Mouse (Mus musculus): ENCODE measurements around the gene Chst8. TPM values are rescaled to one million over a fixed set of nuclear protein-coding genes. Genes with fewer than 3 reads are reported as not detected.

Gene Chst8
- polyA plus RNA-seq, 1 experiment from 2014 or later, result 4.4 TPM

- Histone ChIP-seq H3K27ac (no peak overlapping the region), H3K36me3 (no peaks in the 10 kb centered on the region), H3K4me1 (no peaks in the 10 kb centered on the region), H3K9me3 (no peaks in the 10 kb centered on the region), H3K4me2 (peak overlapping the region; percentile 29), H3K27me3 (peaks cover 45% of the 10 kb centered on the region), H3K4me3 (no peak overlapping the region; the same call in 1 of the 2 replicates), H3K9ac (no peak overlapping the region)
- WGBS, result 5% methylated on average over 33 of the region's 33 CpGs
- peak; percentile 50; the same call in 1 of the 2 replicates for ATAC-seq (ENCODE audit: borderline replicate concordance, extremely low read depth, low FRiP score, low TSS enrichment)
Measured at GRCm38 (mm10) chr7:34675831-34676514, 136.5 kb downstream of the Chst8 start.

DNA sequence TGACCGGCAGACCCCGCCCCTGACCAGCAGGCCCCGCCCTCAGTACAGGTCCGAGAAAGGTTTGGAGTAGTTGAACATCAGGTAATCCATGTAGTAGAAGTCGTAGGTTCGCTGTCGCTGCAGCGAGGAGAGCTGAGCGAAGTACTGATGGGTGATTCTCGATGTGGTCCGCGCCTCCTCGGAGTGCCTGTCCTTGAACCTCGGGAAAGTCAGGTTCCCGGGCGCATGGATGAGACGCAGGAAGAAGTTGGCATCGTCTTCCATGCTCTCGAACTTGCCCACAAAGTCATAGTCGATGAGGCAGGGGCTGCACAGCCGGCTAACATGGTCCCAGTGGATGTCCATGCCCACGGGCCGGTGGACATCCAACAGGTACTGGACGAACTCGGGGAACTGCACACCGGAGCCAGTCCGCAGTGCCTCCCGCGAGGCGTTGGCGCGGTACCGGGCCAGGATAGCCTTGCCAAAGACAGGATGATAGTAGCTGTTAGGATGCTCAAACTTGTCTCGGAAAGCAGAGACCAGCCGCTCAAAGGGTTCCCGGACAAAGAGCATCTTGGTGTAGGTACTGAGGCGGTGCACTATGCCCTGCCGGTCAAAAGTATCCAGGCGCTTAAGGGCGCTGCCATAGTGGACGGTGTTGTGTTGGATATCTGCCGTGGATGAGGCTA, 137.3 kb downstream of the Chst8 start:
- Histone ChIP-seq H3K9ac (no peak overlapping the region), H3K4me1 (no peaks in the 10 kb centered on the region), H3K27me3 (peaks cover 39% of the 10 kb centered on the region), H3K9me3 (no peaks in the 10 kb centered on the region), H3K27ac (no peak overlapping the region), H3K4me2 (peak overlapping the region; percentile 29), H3K36me3 (no peaks in the 10 kb centered on the region), H3K4me3 (no peak overlapping the region)
- WGBS, result 14% methylated on average over 42 of the region's 42 CpGs
- ATAC-seq (ENCODE audit: borderline replicate concordance, extremely low read depth, low FRiP score, low TSS enrichment), result no peak

DNA sequence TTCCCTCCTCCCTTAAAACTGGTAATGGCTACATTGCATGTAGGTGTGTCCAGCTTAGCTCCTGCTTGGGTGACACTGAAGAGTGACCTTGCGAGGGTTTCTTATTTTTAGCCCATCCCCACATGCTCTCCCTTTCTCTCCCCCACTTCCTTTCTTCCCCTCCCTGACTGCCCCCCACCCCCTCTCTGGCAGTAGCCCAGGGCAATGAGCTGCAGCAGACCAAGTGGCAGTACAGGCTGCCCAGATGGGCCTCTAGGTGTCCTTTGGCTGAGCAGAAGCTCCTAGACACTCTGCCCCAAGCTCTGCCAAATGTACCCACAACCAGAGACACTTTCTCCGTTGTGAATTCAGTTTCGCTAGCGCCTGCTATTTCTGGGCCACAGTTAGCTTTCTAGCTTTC, 139.6 kb downstream of the Chst8 start:
- H3K27me3 ChIP-seq, result peaks cover 39% of the 10 kb centered on the region
- H3K27ac ChIP-seq, result no peak overlapping the region
- H3K4me2 ChIP-seq, result no peak overlapping the region
- no peaks in the 10 kb centered on the region for H3K4me1 ChIP-seq
- H3K4me3 ChIP-seq, result no peak overlapping the region
- H3K36me3 ChIP-seq, result no peaks in the 10 kb centered on the region
- WGBS, result 71% methylated on average over 4 of the region's 4 CpGs
- H3K9me3 ChIP-seq, result no peaks in the 10 kb centered on the region
- H3K9ac ChIP-seq, result no peak overlapping the region
- ATAC-seq (ENCODE audit: borderline replicate concordance, extremely low read depth, low FRiP score, low TSS enrichment), result no peak

GRCm38 (mm10) chr7:34671911-34672310, 140.6 kb downstream of the Chst8 start:
- 0% methylated on average over 6 of the region's 6 CpGs for WGBS
- H3K4me1 ChIP-seq, result no peaks in the 10 kb centered on the region
- peaks cover 39% of the 10 kb centered on the region for H3K27me3 ChIP-seq
- H3K36me3 ChIP-seq, result no peaks in the 10 kb centered on the region
- no peaks in the 10 kb centered on the region for H3K9me3 ChIP-seq
- ATAC-seq (ENCODE audit: borderline replicate concordance, extremely low read depth, low FRiP score, low TSS enrichment), result peak; percentile 14; the same call in 1 of the 2 replicates
- no peak overlapping the region for H3K4me3 ChIP-seq
- no peak overlapping the region for H3K9ac ChIP-seq
- H3K27ac ChIP-seq, result no peak overlapping the region
- no peak overlapping the region for H3K4me2 ChIP-seq

DNA sequence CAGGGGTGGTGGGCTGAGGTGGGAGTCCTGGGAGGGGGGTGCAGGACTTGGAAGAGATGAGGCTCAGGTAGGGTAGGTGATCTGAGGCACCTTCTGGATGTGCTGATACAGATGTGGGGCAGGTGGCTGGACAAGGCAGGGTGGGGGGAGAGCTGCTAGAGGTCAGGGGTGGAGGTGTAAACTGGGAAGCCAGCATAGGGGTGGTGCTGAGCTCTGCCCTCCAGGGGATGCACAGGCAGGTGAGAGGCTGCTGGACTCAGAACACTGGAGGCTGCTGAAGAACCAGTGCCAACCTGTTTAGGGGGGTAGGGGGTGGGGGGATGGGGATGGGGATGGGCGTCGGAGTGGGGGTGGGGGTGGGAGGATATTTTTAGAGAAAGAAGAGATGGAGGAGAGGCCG, 141.7 kb downstream of the Chst8 start:
- ATAC-seq (ENCODE audit: borderline replicate concordance, extremely low read depth, low FRiP score, low TSS enrichment), result no peak
- Histone ChIP-seq H3K9me3 (no peaks in the 10 kb centered on the region), H3K4me3 (no peak overlapping the region), H3K4me2 (no peak overlapping the region), H3K27ac (no peak overlapping the region), H3K27me3 (peaks cover 36% of the 10 kb centered on the region), H3K4me1 (no peaks in the 10 kb centered on the region), H3K36me3 (no peaks in the 10 kb centered on the region), H3K9ac (no peak overlapping the region)
- 80% methylated on average over 3 of the region's 3 CpGs for WGBS

GRCm38 (mm10) chr7:34669336-34669735, 143.2 kb downstream of the Chst8 start:
- Histone ChIP-seq H3K9me3 (no peaks in the 10 kb centered on the region), H3K4me3 (no peak overlapping the region), H3K4me2 (no peak overlapping the region), H3K4me1 (no peaks in the 10 kb centered on the region), H3K9ac (no peak overlapping the region), H3K27me3 (peaks cover 22% of the 10 kb centered on the region), H3K27ac (no peak overlapping the region), H3K36me3 (no peaks in the 10 kb centered on the region)
- 15% methylated on average over 9 of the region's 9 CpGs for WGBS
- ATAC-seq (ENCODE audit: borderline replicate concordance, extremely low read depth, low FRiP score, low TSS enrichment), result no peak

DNA sequence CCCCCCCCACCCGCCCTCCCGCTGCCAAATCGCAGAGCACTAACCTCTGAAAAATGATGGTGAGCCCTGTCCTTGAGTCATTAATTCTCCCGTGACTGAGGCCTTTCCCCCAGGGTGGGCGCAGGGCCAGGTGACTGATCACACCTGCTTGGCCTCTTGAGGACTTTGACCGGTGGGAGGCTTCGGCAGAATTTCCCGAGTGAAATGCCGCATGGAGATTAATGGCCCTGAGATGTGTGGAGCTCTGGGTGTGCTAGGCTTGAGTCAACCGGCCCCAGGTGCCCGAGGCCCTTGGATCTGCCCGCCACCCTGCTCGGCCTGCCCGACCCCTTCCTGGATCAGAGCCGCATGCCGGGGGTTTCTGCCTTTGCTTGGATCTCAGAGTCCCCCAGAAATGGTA, 144.6 kb downstream of the Chst8 start:
- no peak overlapping the region for H3K27ac ChIP-seq
- no peaks in the 10 kb centered on the region for H3K36me3 ChIP-seq
- H3K9ac ChIP-seq, result no peak overlapping the region
- no peak overlapping the region for H3K4me2 ChIP-seq
- no peaks in the 10 kb centered on the region for H3K9me3 ChIP-seq
- no peak overlapping the region for H3K4me3 ChIP-seq
- no peaks in the 10 kb centered on the region for H3K4me1 ChIP-seq
- WGBS, result 59% methylated on average over 16 of the region's 16 CpGs
- H3K27me3 ChIP-seq, result peaks cover 8% of the 10 kb centered on the region
- no peak for ATAC-seq (ENCODE audit: borderline replicate concordance, extremely low read depth, low FRiP score, low TSS enrichment)

DNA sequence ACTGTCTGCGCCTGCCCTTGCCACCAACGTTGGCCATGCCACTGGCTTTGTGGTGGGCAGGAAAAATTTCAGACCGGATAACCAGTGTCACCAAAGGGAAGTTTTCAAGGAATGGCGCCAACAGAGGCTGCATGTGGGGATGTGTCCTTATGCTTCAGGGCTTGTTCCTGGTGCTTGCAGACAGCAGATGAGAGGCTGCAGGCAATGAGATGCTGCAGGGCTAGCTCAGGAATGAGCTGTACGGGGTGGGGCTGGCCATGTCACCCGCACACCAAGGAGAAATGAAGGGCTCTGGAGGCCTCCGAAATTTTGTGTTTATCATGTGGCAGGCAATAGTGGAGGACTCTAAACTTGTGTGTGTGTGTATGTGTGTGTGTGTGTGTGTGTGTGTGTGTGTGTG, 149.4 kb downstream of the Chst8 start:
- no peak for ATAC-seq (ENCODE audit: borderline replicate concordance, extremely low read depth, low FRiP score, low TSS enrichment)
- Histone ChIP-seq H3K9me3 (no peaks in the 10 kb centered on the region), H3K36me3 (no peaks in the 10 kb centered on the region), H3K4me3 (no peak overlapping the region), H3K4me2 (no peak overlapping the region), H3K27ac (no peak overlapping the region), H3K4me1 (no peaks in the 10 kb centered on the region), H3K27me3 (no peaks in the 10 kb centered on the region), H3K9ac (no peak overlapping the region)
- WGBS, result 41% methylated on average over 7 of the region's 7 CpGs

DNA sequence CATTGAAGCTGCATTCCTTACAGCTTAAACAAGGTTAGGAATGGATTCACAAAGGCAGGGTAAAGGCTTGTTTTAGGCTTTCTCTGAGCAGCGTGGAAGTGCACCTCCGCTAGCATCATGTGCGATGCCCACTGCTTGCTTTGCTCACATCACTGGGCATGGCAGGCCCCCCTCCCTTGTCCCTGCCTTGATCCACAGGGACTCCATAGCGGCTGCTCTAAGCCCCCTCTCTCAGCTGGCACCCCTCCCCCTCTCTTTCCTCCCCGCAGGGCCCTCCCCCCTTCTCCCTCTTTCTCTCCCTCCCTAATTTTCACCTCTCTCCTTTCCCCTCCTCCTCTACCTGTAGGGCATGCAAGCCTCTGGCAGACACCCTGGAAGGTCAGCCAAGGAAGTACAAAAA, 150.3 kb downstream of the Chst8 start:
- Histone ChIP-seq H3K36me3 (no peaks in the 10 kb centered on the region), H3K4me2 (no peak overlapping the region), H3K9me3 (no peaks in the 10 kb centered on the region), H3K4me1 (no peaks in the 10 kb centered on the region), H3K9ac (no peak overlapping the region), H3K27me3 (no peaks in the 10 kb centered on the region), H3K4me3 (no peak overlapping the region), H3K27ac (no peak overlapping the region)
- 30% methylated on average over 5 of the region's 5 CpGs for WGBS
- ATAC-seq (ENCODE audit: borderline replicate concordance, extremely low read depth, low FRiP score, low TSS enrichment), result no peak

DNA sequence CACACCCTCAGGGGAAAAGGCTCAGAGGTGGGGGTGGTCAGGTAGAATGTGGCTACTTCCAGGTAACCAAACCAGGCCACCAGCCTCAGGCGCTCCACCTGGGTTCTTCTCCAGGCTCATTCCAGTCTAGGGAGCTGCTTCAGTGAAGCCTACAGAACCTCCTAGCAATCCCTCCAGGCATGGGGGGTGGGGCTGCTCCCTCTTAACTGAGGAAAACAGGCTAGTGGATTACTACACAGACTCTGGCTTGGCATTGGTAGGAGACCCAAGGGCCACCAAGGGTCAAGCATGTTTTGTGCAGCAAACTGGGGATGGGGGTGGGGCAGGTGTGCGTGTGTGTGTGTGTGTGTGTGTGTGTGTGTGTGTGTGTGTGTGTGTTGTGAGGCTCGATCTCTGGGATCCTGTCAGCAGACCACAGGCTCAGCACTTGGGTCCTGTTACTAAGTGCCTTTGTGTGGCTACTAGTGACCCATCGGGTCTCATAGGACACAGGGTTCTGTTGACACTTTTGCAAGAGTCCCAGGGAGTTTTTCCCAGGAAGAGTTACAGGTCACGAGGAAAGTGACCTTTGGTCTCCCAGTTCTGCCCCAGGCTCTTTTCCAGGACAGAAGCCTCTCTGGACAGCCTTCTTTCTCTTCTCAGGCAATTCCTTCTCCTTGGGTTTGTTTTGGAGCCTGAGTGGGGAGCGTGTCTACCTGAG, 153.0 kb downstream of the Chst8 start:
- 76% methylated on average over 6 of the region's 6 CpGs for WGBS
- no peak for ATAC-seq (ENCODE audit: borderline replicate concordance, extremely low read depth, low FRiP score, low TSS enrichment)
- no peaks in the 10 kb centered on the region for H3K9me3 ChIP-seq
- H3K4me1 ChIP-seq, result no peaks in the 10 kb centered on the region
- H3K4me3 ChIP-seq, result no peak overlapping the region
- H3K36me3 ChIP-seq, result no peaks in the 10 kb centered on the region
- H3K27ac ChIP-seq, result no peak overlapping the region
- H3K9ac ChIP-seq, result no peak overlapping the region
- peaks cover 6% of the 10 kb centered on the region; the same call in 1 of the 2 replicates for H3K27me3 ChIP-seq
- H3K4me2 ChIP-seq, result no peak overlapping the region

- Histone ChIP-seq H3K36me3 (no peaks in the 10 kb centered on the region), H3K4me2 (peak within 1 kb of the TSS; percentile 94), H3K4me3 (peak within 1 kb of the TSS; percentile 87), H3K9ac (0 out of 2 replicates have a peak within 1 kb of the TSS, but pooled peaks have one; percentile 92), H3K4me1 (peaks cover 14% of the 10 kb centered on the region), H3K27ac (peak within 1 kb of the TSS; percentile 99; the same call in 1 of the 2 replicates), H3K27me3 (peaks cover 6% of the 10 kb centered on the region; the same call in 1 of the 2 replicates), H3K9me3 (no peaks in the 10 kb centered on the region)
- ATAC-seq (ENCODE audit: borderline replicate concordance, extremely low read depth, low FRiP score, low TSS enrichment), result no peak
- 57% methylated on average over 5 of the region's 5 CpGs for WGBS
Measured at GRCm38 (mm10) chr7:34656632-34657031, 155.9 kb downstream of the Chst8 start, which contains the start of gene Kctd15. Gene Kctd15 (minus strand): TSS chr7:34656732.
